Mouse (Mus musculus) spleen, postnatal 4 days (tissue): ENCODE measurements around the gene Gm10153.
"Not testable (repeated sequence)": the region's sequence is repeated elsewhere in the genome, so short reads cannot be mapped to it uniquely, and the experiment has no call there.

Source experiments
- DNase-seq, 2 experiments: peaks; one replicate each; pipeline ENCODE4 v3.0.0; 2022; ENCODE audit warnings: low spot score in 2 of 2

The Gm10153 gene

DNA sequence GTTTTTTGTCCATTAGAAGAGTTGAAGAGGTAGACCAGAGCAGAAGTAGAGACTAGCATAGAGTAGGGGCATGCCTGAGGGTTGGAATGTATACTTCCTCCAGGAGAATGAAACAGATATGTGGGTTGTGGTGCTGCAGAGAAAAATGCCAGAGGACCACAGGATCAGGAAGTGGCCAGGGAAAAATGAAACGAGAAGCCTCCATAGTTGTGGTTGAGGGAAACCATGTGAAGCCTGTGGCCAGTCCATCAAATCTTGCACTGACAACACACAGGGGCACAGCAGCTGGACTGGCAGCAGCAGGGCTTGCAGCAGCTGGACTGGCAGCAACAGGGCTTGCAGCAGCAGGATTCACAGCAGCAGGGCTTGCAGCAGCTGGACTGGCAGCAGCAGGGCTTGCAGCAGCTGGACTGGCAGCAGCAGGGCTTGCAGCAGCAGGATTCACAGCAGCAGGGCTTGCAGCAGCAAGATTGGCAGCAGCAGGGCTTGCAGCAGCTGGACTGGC, 46.6 kb downstream of the Gm10153 start:
- not testable (repeated sequence) for DNase-seq

DNA sequence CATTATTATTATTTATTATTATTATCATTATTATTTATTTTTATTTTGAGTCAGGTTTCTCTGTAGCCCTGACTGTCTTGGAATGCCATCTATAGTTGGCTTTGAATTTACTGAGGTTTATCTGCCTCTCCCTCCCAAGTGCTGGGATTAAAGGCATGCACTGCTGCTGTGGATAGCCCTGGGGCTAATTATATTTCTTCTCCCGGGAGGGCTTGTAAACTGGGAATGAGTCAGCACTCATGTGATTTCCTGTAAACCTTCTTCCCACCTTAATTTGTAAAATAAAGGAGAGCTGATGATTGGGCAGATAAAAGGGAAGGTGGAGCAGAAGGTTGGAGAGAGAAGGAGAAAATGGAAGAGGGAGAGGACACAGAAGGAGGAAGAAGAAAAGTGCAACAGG, 49.5 kb downstream of the Gm10153 start:
- DNase-seq: no peak
